Mouse (Mus musculus) lung, postnatal 0 days (tissue): ENCODE results near the gene Mapk8. TPM values are rescaled to one million over a fixed set of nuclear protein-coding genes. Genes with fewer than 3 reads are reported as not detected.

Experiments
- ATAC-seq: fragments of 200-750 bp; cut with Nextera tagmentation; 2 replicates; pipeline ENCODE4 v1.8.0; 2017; ENCODE audit warnings: moderate library complexity
- DNase-seq: peaks from one replicate; pipeline ENCODE4 v3.0.0-alpha.2; 2016; ENCODE audit warnings: low spot score
- H3K27ac ChIP-seq: fragments of 300-500 bp; sonication (generic); 2 replicates; pipeline ENCODE4 v1.5.1; 2014; ENCODE audit warnings: antibody characterized with exemption, mild to moderate bottlenecking, low read length, mixed read lengths
- H3K27me3 ChIP-seq: fragments of 300-500 bp; sonication (generic); replicated peaks from 2 replicates; pipeline ENCODE4 v1.6.1; 2014; ENCODE audit warnings: low read length, mixed read lengths; ENCODE audit not compliant: insufficient read depth
- H3K36me3 ChIP-seq: fragments of 300-500 bp; sonication (generic); 2 replicates; pipeline ENCODE4 v1.6.1; 2014; ENCODE audit warnings: low read length, mixed read lengths; ENCODE audit not compliant: insufficient read depth
- H3K4me1 ChIP-seq: fragments of 300-500 bp; sonication (generic); 2 replicates; pipeline ENCODE4 v1.6.1; 2014; ENCODE audit warnings: antibody characterized with exemption, low read depth, low read length, mixed read lengths; ENCODE audit not compliant: insufficient read depth
- H3K4me2 ChIP-seq: fragments of 300-500 bp; sonication (generic); replicated peaks from 2 replicates; pipeline ENCODE4 v1.6.1; 2014; ENCODE audit warnings: low read depth, mild to moderate bottlenecking, low read length, moderate library complexity, mixed read lengths
- H3K4me3 ChIP-seq: fragments of 300-500 bp; sonication (generic); 2 replicates; pipeline ENCODE4 v1.5.1; 2014; ENCODE audit warnings: low read depth, low read length
- H3K9ac ChIP-seq: fragments of 300-500 bp; sonication (generic); replicated peaks from 2 replicates; pipeline ENCODE4 v1.6.1; 2014; ENCODE audit warnings: low read depth, mild to moderate bottlenecking
- H3K9me3 ChIP-seq: fragments of 300-500 bp; sonication (generic); 2 replicates; pipeline ENCODE4 v1.6.1; 2016; ENCODE audit warnings: low read length, mixed read lengths
- CTCF ChIP-seq: IDR thresholded peaks from 2 replicates; pipeline ENCODE4 v1.5.1; 2016; ENCODE audit warnings: antibody characterized with exemption, mild to moderate bottlenecking
- EP300 ChIP-seq: IDR thresholded peaks from 2 replicates; pipeline ENCODE4 v1.6.1; 2016; ENCODE audit warnings: antibody characterized with exemption, mild to moderate bottlenecking, control low read depth
- WGBS: fragments of 180-500 bp; shearing (Covaris S2); extraction: QIAGEN DNeasy Blood & Tissue Kit; methylation state at CpG from one replicate; pipeline ENCODE4 v1.1.7; 2014; 5-methylcytosine and 5-hydroxymethylcytosine counted together
- polyA plus RNA-seq: library from polyadenylated mRNA; unstranded; fragments of >200 nt; fragmentation: Nextera tagmentation; extraction: Ambion mirVana; gene quantifications from 2 replicates; pipeline ENCODE4 v1.2.1, GENCODE M21; 2015

Mapk8 gene
- polyA plus RNA-seq, 1 experiment from 2014 or later = 8.0 TPM

DNA sequence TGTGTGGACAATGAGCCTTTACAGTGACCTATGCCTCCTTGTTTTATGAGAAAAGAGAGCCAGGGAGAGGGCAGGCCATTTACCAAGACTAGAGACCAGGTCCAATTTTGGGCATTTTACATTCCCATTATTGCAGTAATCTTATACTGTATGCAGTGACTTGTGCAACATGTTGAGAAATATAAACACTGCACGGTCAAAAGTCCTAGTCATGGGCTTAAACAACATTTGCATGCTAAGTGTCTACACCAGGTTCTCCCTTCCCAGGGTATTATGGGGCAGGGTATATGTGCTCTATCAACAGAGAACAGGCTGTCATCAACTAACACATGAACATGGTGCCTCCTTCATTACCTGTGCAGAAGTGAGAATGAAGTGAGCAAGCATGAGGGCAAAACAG is 72.9 kb downstream of the Mapk8 start:
- DNase-seq (peak; percentile 64), ATAC-seq (peak; percentile 40)
- no peaks in the 10 kb centered on the region for H3K27me3 ChIP-seq
- H3K27ac ChIP-seq = no peak overlapping the region
- H3K36me3 ChIP-seq = no peaks in the 10 kb centered on the region
- no peak overlapping the region for H3K9ac ChIP-seq
- TF ChIP-seq CTCF = no peak
- no peak for TF ChIP-seq EP300
- WGBS = 7% methylated on average over 1 of the region's 1 CpGs
- no peaks in the 10 kb centered on the region for H3K9me3 ChIP-seq
- peaks cover 6% of the 10 kb centered on the region; the same call in 1 of the 2 replicates for H3K4me1 ChIP-seq
- H3K4me3 ChIP-seq = no peak overlapping the region
- H3K4me2 ChIP-seq = no peak overlapping the region

DNA sequence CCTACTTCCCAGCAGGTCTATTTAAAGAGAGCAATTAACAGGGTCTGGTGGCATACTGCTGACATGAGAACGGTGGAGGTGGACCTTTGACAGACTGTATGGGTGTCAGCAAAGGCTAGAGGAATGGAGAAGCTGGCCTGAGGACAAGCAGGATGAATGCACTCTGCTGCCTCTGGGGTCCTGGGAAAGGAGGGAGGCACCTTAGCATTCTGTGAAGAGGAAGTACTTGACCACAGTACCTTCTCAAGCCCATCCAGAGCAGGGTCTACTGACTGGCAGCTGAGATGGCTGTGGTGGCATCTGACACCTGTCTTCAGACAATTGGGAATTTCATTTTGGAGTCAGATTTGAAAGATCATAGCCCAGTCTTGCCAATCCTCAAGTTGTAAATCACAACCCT is 73.7 kb downstream of the Mapk8 start:
- H3K27me3 ChIP-seq = no peaks in the 10 kb centered on the region
- no peak overlapping the region for H3K27ac ChIP-seq
- no peak overlapping the region for H3K9ac ChIP-seq
- ATAC-seq = no peak
- TF ChIP-seq EP300 (no peak), CTCF (no peak)
- peaks cover 6% of the 10 kb centered on the region; the same call in 1 of the 2 replicates for H3K4me1 ChIP-seq
- no peak overlapping the region for H3K4me2 ChIP-seq
- no peak overlapping the region for H3K4me3 ChIP-seq
- H3K9me3 ChIP-seq = no peaks in the 10 kb centered on the region
- no peak for DNase-seq
- 38% methylated on average over 1 of the region's 1 CpGs for WGBS
- H3K36me3 ChIP-seq = no peaks in the 10 kb centered on the region

DNA sequence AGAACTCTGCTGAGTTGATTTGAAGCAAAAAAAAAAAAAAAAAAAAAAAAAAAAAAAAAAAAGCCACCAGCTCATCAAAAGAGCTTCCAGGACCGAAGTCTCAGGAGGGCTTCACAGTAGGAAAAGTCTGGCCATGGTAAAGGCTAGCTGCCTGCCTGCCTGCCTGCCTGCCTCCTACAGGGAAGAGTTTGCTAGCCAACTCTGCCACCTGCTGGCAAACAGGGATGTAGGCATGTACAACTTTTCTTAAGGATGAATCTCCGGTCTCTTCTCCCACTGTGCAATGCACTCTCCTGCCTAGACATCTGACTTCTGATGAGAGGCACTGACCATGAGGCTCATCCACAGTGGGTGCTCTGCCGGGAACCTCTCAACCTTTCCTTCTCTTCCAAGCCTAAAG is 75.7 kb downstream of the Mapk8 start:
- H3K36me3 ChIP-seq = no peaks in the 10 kb centered on the region
- no peak overlapping the region for H3K9ac ChIP-seq
- no peaks in the 10 kb centered on the region for H3K9me3 ChIP-seq
- H3K4me2 ChIP-seq = no peak overlapping the region
- TF ChIP-seq CTCF (peak; percentile 94), EP300 (no peak)
- DNase-seq = peak; percentile 89
- no peaks in the 10 kb centered on the region for H3K27me3 ChIP-seq
- 14% methylated on average over 3 of the region's 3 CpGs for WGBS
- peaks cover 6% of the 10 kb centered on the region; the same call in 1 of the 2 replicates for H3K4me1 ChIP-seq
- peak; percentile 68 for ATAC-seq
- H3K27ac ChIP-seq = no peak overlapping the region
- no peak overlapping the region for H3K4me3 ChIP-seq

DNA sequence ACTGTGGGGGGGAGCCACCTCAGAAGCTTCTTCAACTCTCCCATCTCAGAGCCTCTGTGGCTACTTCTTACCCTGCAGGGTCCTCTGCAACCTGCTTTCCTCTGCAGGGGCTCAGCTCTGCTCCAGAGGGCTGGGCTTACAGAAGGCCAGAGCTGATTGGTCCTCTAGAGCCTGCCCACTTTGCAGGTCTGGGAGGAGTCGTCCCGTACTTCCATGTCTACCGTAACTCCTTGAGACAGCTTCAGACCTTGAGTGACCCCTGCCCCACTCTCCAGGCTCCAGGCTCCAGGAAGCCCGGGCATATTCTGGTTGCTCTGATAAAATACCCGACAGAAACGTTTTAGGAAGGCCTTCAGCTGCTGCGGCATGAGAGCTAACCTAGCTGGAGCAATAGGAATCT is 76.9 kb downstream of the Mapk8 start:
- peak; percentile 65 for ATAC-seq
- Histone ChIP-seq H3K27ac (no peak overlapping the region), H3K4me1 (peaks cover 6% of the 10 kb centered on the region; the same call in 1 of the 2 replicates), H3K9me3 (no peaks in the 10 kb centered on the region), H3K27me3 (no peaks in the 10 kb centered on the region), H3K4me3 (no peak overlapping the region), H3K9ac (no peak overlapping the region), H3K36me3 (no peaks in the 10 kb centered on the region), H3K4me2 (no peak overlapping the region)
- TF ChIP-seq CTCF (no peak), EP300 (no peak)
- DNase-seq = peak; percentile 59
- 5% methylated on average over 7 of the region's 7 CpGs for WGBS

DNA sequence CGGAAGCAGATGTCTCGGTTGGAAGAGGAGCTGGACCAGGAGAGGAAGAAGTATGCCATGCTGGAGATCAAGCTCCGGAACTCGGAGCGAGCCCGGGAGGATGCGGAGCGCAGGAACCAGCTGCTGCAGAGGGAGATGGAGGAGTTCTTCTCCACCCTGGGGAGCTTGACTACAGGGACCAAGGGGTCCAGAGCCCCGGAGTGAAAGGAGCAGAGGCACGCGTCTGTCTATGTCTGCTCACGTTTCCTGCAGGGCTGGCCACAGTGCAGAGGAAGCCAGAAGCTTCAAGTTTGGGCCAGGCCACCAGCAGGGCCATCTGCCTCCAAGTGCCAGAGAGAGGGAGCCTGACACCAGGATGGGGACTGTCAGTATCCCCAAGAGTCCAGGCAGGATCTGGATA is 77.6 kb downstream of the Mapk8 start:
- no peaks in the 10 kb centered on the region for H3K36me3 ChIP-seq
- no peak for DNase-seq
- 84% methylated on average over 12 of the region's 12 CpGs for WGBS
- TF ChIP-seq CTCF = no peak
- TF ChIP-seq EP300 = no peak
- H3K9me3 ChIP-seq = no peaks in the 10 kb centered on the region
- H3K27ac ChIP-seq = no peak overlapping the region
- no peak overlapping the region for H3K4me2 ChIP-seq
- H3K4me3 ChIP-seq = no peak overlapping the region
- peaks cover 6% of the 10 kb centered on the region; the same call in 1 of the 2 replicates for H3K4me1 ChIP-seq
- H3K27me3 ChIP-seq = no peaks in the 10 kb centered on the region
- ATAC-seq = no peak
- H3K9ac ChIP-seq = no peak overlapping the region

DNA sequence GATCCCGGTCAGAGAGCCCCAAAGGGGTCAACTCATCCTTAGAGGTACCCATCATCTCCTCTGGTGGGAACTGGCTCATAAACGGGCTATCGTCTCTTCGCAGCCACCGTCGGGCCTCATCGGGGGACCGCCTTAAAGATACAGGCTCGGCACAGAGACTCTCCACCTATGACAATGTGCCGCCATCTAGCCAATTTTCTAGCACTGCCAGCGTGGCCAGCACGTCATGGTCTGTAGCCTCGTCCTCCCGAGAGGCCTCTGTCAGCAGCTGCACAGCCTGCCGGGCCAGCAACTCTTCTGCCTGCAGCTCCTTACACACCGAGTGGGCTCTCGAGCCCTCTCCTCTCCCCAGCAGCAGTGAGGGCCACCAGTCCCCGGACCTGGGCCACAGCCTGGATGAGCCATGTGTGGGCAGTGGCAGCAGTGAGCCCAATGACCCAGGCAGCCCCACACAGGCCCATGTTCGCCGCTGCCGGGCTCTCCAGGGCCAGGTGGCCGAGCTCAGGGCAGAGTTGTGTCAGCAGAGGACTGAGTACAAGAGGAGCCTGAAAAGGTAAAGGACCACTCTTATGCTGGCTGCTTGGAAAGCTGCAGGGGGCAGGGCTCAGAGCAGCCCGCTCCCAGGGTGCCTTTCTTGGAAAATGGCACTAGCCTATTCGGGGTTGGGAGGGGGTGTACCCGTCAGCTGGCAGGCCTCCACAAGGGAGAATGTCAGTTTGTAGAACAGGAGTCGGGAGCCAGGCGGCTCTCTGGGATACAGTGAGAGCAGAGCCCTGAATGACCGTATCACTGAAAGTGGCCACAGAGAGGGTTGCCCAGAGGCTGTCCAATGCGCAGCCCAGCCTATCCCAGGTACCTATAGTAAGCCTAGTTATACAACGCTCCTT is 79.8 kb downstream of the Mapk8 start:
- 77% methylated on average over 30 of the region's 30 CpGs for WGBS
- no peaks in the 10 kb centered on the region for H3K36me3 ChIP-seq
- H3K27ac ChIP-seq = no peak overlapping the region
- H3K4me1 ChIP-seq = peaks cover 9% of the 10 kb centered on the region; the same call in 1 of the 2 replicates
- H3K4me2 ChIP-seq = no peak overlapping the region
- DNase-seq (no peak), ATAC-seq (no peak)
- TF ChIP-seq EP300 = no peak
- no peak for TF ChIP-seq CTCF
- H3K9ac ChIP-seq = no peak overlapping the region
- H3K9me3 ChIP-seq = no peaks in the 10 kb centered on the region
- no peaks in the 10 kb centered on the region for H3K27me3 ChIP-seq
- no peak overlapping the region for H3K4me3 ChIP-seq
